Mouse (Mus musculus) right cerebral cortex, postnatal 4 days (tissue): ENCODE measurements at regions not wholly inside any gene's neighbourhood (a gene's known extent, or its start where the extent isn't known, plus 50 kb on each side); places are given as distances from the start of the nearest gene placed in this dataset.

ENCODE experiments used
- DNase-seq: peaks from one replicate; pipeline ENCODE4 v3.0.0-alpha.2; 2022

- no peak for DNase-seq
Observed at GRCm38 (mm10) chr13:70311226-70312055, 326.0 kb downstream of the Ice1 start.

GRCm38 (mm10) chr13:70313205-70313604 is 324.2 kb downstream of the Ice1 start:
- DNase-seq: no peak

GRCm38 (mm10) chr13:70323537-70323936 is 313.9 kb downstream of the Ice1 start:
- DNase-seq: no peak

- no peak for DNase-seq
Observed at GRCm38 (mm10) chr13:70336069-70336468, 301.4 kb downstream of the Ice1 start.

GRCm38 (mm10) chr13:70340437-70340836 is 297.0 kb downstream of the Ice1 start:
- DNase-seq: no peak

- no peak for DNase-seq
Observed at GRCm38 (mm10) chr13:70343191-70343734, 294.2 kb downstream of the Ice1 start.

GRCm38 (mm10) chr13:70343911-70344310 is 293.5 kb downstream of the Ice1 start:
- no peak for DNase-seq

GRCm38 (mm10) chr13:70344311-70344710 is 293.1 kb downstream of the Ice1 start:
- no peak for DNase-seq

- no peak for DNase-seq
Observed at GRCm38 (mm10) chr13:70348456-70348855, 289.0 kb downstream of the Ice1 start.

- DNase-seq: no peak
Observed at GRCm38 (mm10) chr13:70348965-70349364, 288.5 kb downstream of the Ice1 start.

GRCm38 (mm10) chr13:70369647-70370046 is 267.8 kb downstream of the Ice1 start:
- no peak for DNase-seq

- no peak for DNase-seq
Observed at GRCm38 (mm10) chr13:70380772-70381171, 256.7 kb downstream of the Ice1 start.

- no peak for DNase-seq
Observed at GRCm38 (mm10) chr13:70385292-70385691, 252.1 kb downstream of the Ice1 start.

GRCm38 (mm10) chr13:70412788-70413187 is 224.6 kb downstream of the Ice1 start:
- DNase-seq: no peak

GRCm38 (mm10) chr13:70418156-70418555 is 219.3 kb downstream of the Ice1 start:
- no peak for DNase-seq

- no peak for DNase-seq
Observed at GRCm38 (mm10) chr13:70439419-70439818, 198.0 kb downstream of the Ice1 start.

- DNase-seq: no peak
Observed at GRCm38 (mm10) chr13:70446940-70447339, 190.5 kb downstream of the Ice1 start.

GRCm38 (mm10) chr13:70454592-70455390 is 182.6 kb downstream of the Ice1 start:
- DNase-seq: no peak

GRCm38 (mm10) chr13:70458406-70458805 is 179.0 kb downstream of the Ice1 start:
- DNase-seq: no peak

GRCm38 (mm10) chr13:70464996-70465395 is 172.4 kb downstream of the Ice1 start:
- no peak for DNase-seq

- DNase-seq: no peak
Observed at GRCm38 (mm10) chr13:70474746-70475145, 162.7 kb downstream of the Ice1 start.

- DNase-seq: no peak
Observed at GRCm38 (mm10) chr13:70475366-70475765, 162.1 kb downstream of the Ice1 start.

- DNase-seq: no peak
Observed at GRCm38 (mm10) chr13:70499302-70499701, 138.1 kb downstream of the Ice1 start.
